Mouse (Mus musculus) C2C12 (cell line): ENCODE data around the gene Memo1. TPM values are rescaled to one million over a fixed set of nuclear protein-coding genes. Genes with fewer than 3 reads are reported as not detected.
"Not testable (repeated sequence)": the region's sequence is repeated elsewhere in the genome, so short reads cannot be mapped to it uniquely, and the experiment has no call there.

Experiments
- H3K27me3 ChIP-seq: one replicate; pipeline ENCODE4 v1.6.1; 2011; ENCODE audit not compliant: control insufficient read depth, insufficient read depth, insufficient read length
- H3K36me3 ChIP-seq: one replicate; pipeline ENCODE4 v1.6.1; 2011; ENCODE audit not compliant: control insufficient read depth, insufficient read depth
- H3K4me3 ChIP-seq: one replicate; pipeline ENCODE4 v1.5.1; 2011; ENCODE audit warnings: mild to moderate bottlenecking, control low read depth; ENCODE audit not compliant: poor library complexity, insufficient read depth, severe bottlenecking
- H3K79me2 ChIP-seq: one replicate; pipeline ENCODE4 v1.6.1; 2011; ENCODE audit not compliant: control insufficient read depth, insufficient read depth
- H3K79me3 ChIP-seq: one replicate; pipeline ENCODE4 v1.6.1; 2011; ENCODE audit warnings: low read depth, control low read depth
- H3ac ChIP-seq: one replicate; pipeline ENCODE3; 2011; ENCODE audit warnings: low read depth; ENCODE audit not compliant: control insufficient read depth, insufficient read length
- CEBPB ChIP-seq: IDR thresholded peaks from one replicate; pipeline ENCODE4 v1.6.1; 2011; ENCODE audit warnings: low read depth, mild to moderate bottlenecking, control low read depth, moderate library complexity
- CTCF ChIP-seq: IDR thresholded peaks from one replicate; pipeline ENCODE4 v1.5.1; 2011; ENCODE audit not compliant: control insufficient read depth, insufficient read depth, insufficient read length
- FOSL1 ChIP-seq: IDR thresholded peaks from one replicate; pipeline ENCODE4 v1.8.0; 2011; ENCODE audit warnings: mild to moderate bottlenecking, low read length; ENCODE audit not compliant: poor library complexity, insufficient read depth, severe bottlenecking
- MAX ChIP-seq: IDR thresholded peaks from one replicate; pipeline ENCODE4 v1.6.1; 2011; ENCODE audit warnings: mild to moderate bottlenecking, control low read depth
- MYOD1 ChIP-seq: IDR thresholded peaks from one replicate; pipeline ENCODE4 v1.6.1; 2011; ENCODE audit warnings: low read depth; ENCODE audit not compliant: control insufficient read depth, insufficient read length
- MYOG ChIP-seq: IDR thresholded peaks from one replicate; pipeline ENCODE4 v1.6.1; 2011; ENCODE audit not compliant: control insufficient read depth, insufficient read length; ENCODE audit errors: extremely low read depth
- USF1 ChIP-seq: IDR thresholded peaks from one replicate; pipeline ENCODE4 v1.6.1; 2011; ENCODE audit warnings: low read depth, mild to moderate bottlenecking, control low read depth, moderate library complexity
- polyA plus RNA-seq: library from polyadenylated mRNA; unstranded; fragments of >200 nt; fragmentation: generic; extraction: Trizol; gene quantifications from one replicate; pipeline ENCODE4 v1.2.1, GENCODE M21; 2012; ENCODE audit warnings: missing spikeins

Gene Memo1
- polyA plus RNA-seq, 1 experiment, result 63.5 TPM

- peaks cover 12% of the 10 kb centered on the region for H3K79me3 ChIP-seq
- TF ChIP-seq MAX, result no peak
- no peak for TF ChIP-seq CEBPB
- no peak for TF ChIP-seq USF1
- TF ChIP-seq MYOG, result no peak
- no peaks in the 10 kb centered on the region for H3K27me3 ChIP-seq
- peaks cover 17% of the 10 kb centered on the region for H3K36me3 ChIP-seq
- H3ac ChIP-seq, result no peak overlapping the region
- H3K79me2 ChIP-seq, result peaks cover 32% of the 10 kb centered on the region
- no peak overlapping the region for H3K4me3 ChIP-seq
Observed at GRCm38 (mm10) chr17:74228131-74228759, 67.1 kb downstream of the Memo1 start.

- Histone ChIP-seq H3ac (no peak overlapping the region), H3K79me2 (peaks cover 10% of the 10 kb centered on the region), H3K36me3 (peaks cover 38% of the 10 kb centered on the region), H3K27me3 (no peaks in the 10 kb centered on the region), H3K4me3 (no peak overlapping the region), H3K79me3 (peaks cover 3% of the 10 kb centered on the region)
- TF ChIP-seq MYOD1 (no peak), USF1 (no peak), MAX (no peak), CTCF (no peak)
Observed at GRCm38 (mm10) chr17:74217304-74217703, 78.0 kb downstream of the Memo1 start.

- H3ac ChIP-seq, H3K4me3 ChIP-seq, H3K27me3 ChIP-seq, H3K79me3 ChIP-seq, H3K79me2 ChIP-seq: not testable (repeated sequence)
- H3K36me3 ChIP-seq, result peaks cover 11% of the 10 kb centered on the region
Observed at GRCm38 (mm10) chr17:74212831-74213524, 82.3 kb downstream of the Memo1 start.

GRCm38 (mm10) chr17:74209143-74209908 is 86.0 kb downstream of the Memo1 start:
- H3K79me3 ChIP-seq, result no peaks in the 10 kb centered on the region
- TF ChIP-seq MYOD1, result peak; percentile 25
- no peak for TF ChIP-seq MAX
- no peaks in the 10 kb centered on the region for H3K27me3 ChIP-seq

GRCm38 (mm10) chr17:74195943-74196342 is 99.4 kb downstream of the Memo1 start:
- H3K79me2 ChIP-seq, result no peaks in the 10 kb centered on the region
- H3K79me3 ChIP-seq, result no peaks in the 10 kb centered on the region
- H3K36me3 ChIP-seq, result peaks cover 22% of the 10 kb centered on the region
- H3K27me3 ChIP-seq, result no peaks in the 10 kb centered on the region
- no peak overlapping the region for H3K4me3 ChIP-seq
- TF ChIP-seq CTCF (no peak), CEBPB (no peak), FOSL1 (no peak), USF1 (no peak), MAX (no peak), MYOD1 (no peak), MYOG (no peak)
- H3ac ChIP-seq, result no peak overlapping the region

More at GRCm38 (mm10) chr17:74209143-74209908, 86.0 kb downstream of the Memo1 start:
- H3K36me3 ChIP-seq, result peaks cover 15% of the 10 kb centered on the region
- no peak overlapping the region for H3ac ChIP-seq
- peaks cover 4% of the 10 kb centered on the region for H3K79me2 ChIP-seq
- H3K4me3 ChIP-seq, result no peak overlapping the region

GRCm38 (mm10) chr17:74194755-74195154 is 100.6 kb downstream of the Memo1 start:
- Histone ChIP-seq H3K4me3 (no peak overlapping the region), H3K36me3 (peaks cover 18% of the 10 kb centered on the region), H3K79me2 (no peaks in the 10 kb centered on the region), H3K27me3 (no peaks in the 10 kb centered on the region), H3ac (no peak overlapping the region), H3K79me3 (no peaks in the 10 kb centered on the region)
- TF ChIP-seq MAX, result no peak
- TF ChIP-seq FOSL1, result no peak
- no peak for TF ChIP-seq USF1
- TF ChIP-seq CTCF, result no peak
- TF ChIP-seq CEBPB, result no peak
- no peak for TF ChIP-seq MYOG
- no peak for TF ChIP-seq MYOD1
